Mouse (Mus musculus) layer of hippocampus, postnatal 36 days (tissue): Measurements from ENCODE around the gene Kcnh7. TPM values are rescaled to one million over a fixed set of nuclear protein-coding genes. Genes with fewer than 3 reads are reported as not detected.
A peak's percentile ranks its signal among the peaks of the same experiment; 100 is the strongest.
"Not testable (repeated sequence)": the region's sequence is repeated elsewhere in the genome, so short reads cannot be mapped to it uniquely, and the experiment has no call there.

ENCODE experiments used
- DNase-seq, 2 experiments: peaks; one replicate each; pipeline ENCODE4 v3.0.0; 2022
- total RNA-seq, 2 experiments: library from RNA; stranded (reverse); gene quantifications; 2 replicates each; pipeline ENCODE4 v1.2.3; 2021

Kcnh7 gene
- total RNA-seq, 2 experiments from 2014 or later = 36.1 to 36.6 TPM

GRCm38 (mm10) chr2:62715260-62715659 lies 468.8 kb downstream of the Kcnh7 start:
- no peak for DNase-seq

- not testable (repeated sequence) for DNase-seq
These were observed 469.7 kb downstream of the Kcnh7 start for GRCm38 (mm10) chr2:62714362-62714761.

GRCm38 (mm10) chr2:62709633-62710032 lies 474.5 kb downstream of the Kcnh7 start:
- DNase-seq = no peak

GRCm38 (mm10) chr2:62706313-62706712 lies 477.8 kb downstream of the Kcnh7 start:
- no peak for DNase-seq

GRCm38 (mm10) chr2:62685934-62686333 lies 498.2 kb downstream of the Kcnh7 start:
- DNase-seq = no peak

GRCm38 (mm10) chr2:62684989-62685595 lies 499.0 kb downstream of the Kcnh7 start:
- no peak for DNase-seq

- DNase-seq = no peak
These were observed 502.4 kb downstream of the Kcnh7 start for GRCm38 (mm10) chr2:62681667-62682066.

GRCm38 (mm10) chr2:62672788-62673187 lies 511.3 kb downstream of the Kcnh7 start:
- no peak for DNase-seq

- no peak for DNase-seq
These were observed 513.3 kb downstream of the Kcnh7 start for GRCm38 (mm10) chr2:62670767-62671166.

- no peak for DNase-seq
These were observed 513.8 kb downstream of the Kcnh7 start for GRCm38 (mm10) chr2:62670301-62670700.

GRCm38 (mm10) chr2:62669848-62670247 lies 514.2 kb downstream of the Kcnh7 start:
- DNase-seq = no peak

GRCm38 (mm10) chr2:62665536-62665935 lies 518.6 kb downstream of the Kcnh7 start:
- DNase-seq = no peak

- DNase-seq = no peak
These were observed 519.2 kb downstream of the Kcnh7 start for GRCm38 (mm10) chr2:62664839-62665238.

- peak; percentile 75 to 77 for DNase-seq
These were observed 519.9 kb downstream of the Kcnh7 start, which contains the start of gene Gca for GRCm38 (mm10) chr2:62664135-62664670. Gene Gca, plus strand, starts transcription at chr2:62664285.

- no peak for DNase-seq
These were observed 521.5 kb downstream of the Kcnh7 start for GRCm38 (mm10) chr2:62662560-62662959.

GRCm38 (mm10) chr2:62660565-62660964 lies 523.5 kb downstream of the Kcnh7 start:
- no peak for DNase-seq

- no peak for DNase-seq
These were observed 528.0 kb downstream of the Kcnh7 start for GRCm38 (mm10) chr2:62656072-62656471.

- DNase-seq = peak in 1 of 2 experiments; percentile 60
These were observed 529.4 kb downstream of the Kcnh7 start for GRCm38 (mm10) chr2:62654519-62655338.

GRCm38 (mm10) chr2:62652466-62652865 lies 531.6 kb downstream of the Kcnh7 start:
- DNase-seq = no peak

GRCm38 (mm10) chr2:62651890-62652289 lies 532.2 kb downstream of the Kcnh7 start:
- no peak for DNase-seq

GRCm38 (mm10) chr2:62646671-62647289 lies 537.3 kb downstream of the Kcnh7 start:
- no peak for DNase-seq

GRCm38 (mm10) chr2:62646014-62646645 lies 538.0 kb downstream of the Kcnh7 start, which contains the start of gene Ifih1:
Gene Ifih1, minus strand, starts transcription at chr2:62646255.
- DNase-seq = peak in 1 of 2 experiments; percentile 20
